Mouse (Mus musculus) limb, embryonic 14.5 days (tissue): ENCODE data around the gene 9430097D07Rik. TPM values are rescaled to one million over a fixed set of nuclear protein-coding genes. Genes with fewer than 3 reads are reported as not detected.
A peak's percentile ranks its signal among the peaks of the same experiment; 100 is the strongest.

ENCODE experiments used
- ATAC-seq: fragments of 200-750 bp; cut with Nextera tagmentation; 2 replicates; pipeline ENCODE4 v1.8.0; 2017; ENCODE audit warnings: low read depth, moderate number of reproducible peaks, moderate TSS enrichment; ENCODE audit not compliant: low FRiP score
- DNase-seq: peaks from one replicate; pipeline ENCODE4 v3.0.0-alpha.2; 2015; ENCODE audit warnings: low spot score
- H3K27ac ChIP-seq: fragments of 300-500 bp; sonication (generic); replicated peaks from 2 replicates; pipeline ENCODE4 v1.5.1; 2014; ENCODE audit warnings: low read depth, mild to moderate bottlenecking, low read length, moderate library complexity, mixed read lengths
- H3K27me3 ChIP-seq: fragments of 300-500 bp; sonication (generic); 2 replicates; pipeline ENCODE4 v1.6.1; 2014; ENCODE audit warnings: low read length, mixed read lengths; ENCODE audit not compliant: control insufficient read depth, insufficient read depth
- H3K36me3 ChIP-seq: fragments of 300-500 bp; sonication (generic); 2 replicates; pipeline ENCODE4 v1.6.1; 2014; ENCODE audit warnings: mild to moderate bottlenecking, low read length, moderate library complexity, mixed read lengths; ENCODE audit not compliant: control insufficient read depth, insufficient read depth
- H3K4me1 ChIP-seq: fragments of 300-500 bp; sonication (generic); 2 replicates; pipeline ENCODE4 v1.6.1; 2014; ENCODE audit warnings: antibody characterized with exemption, low read length, mixed read lengths; ENCODE audit not compliant: control insufficient read depth, insufficient read depth
- H3K4me2 ChIP-seq: fragments of 300-500 bp; sonication (generic); replicated peaks from 2 replicates; pipeline ENCODE4 v1.6.1; 2014; ENCODE audit warnings: low read depth, mild to moderate bottlenecking, low read length, moderate library complexity; ENCODE audit not compliant: severe bottlenecking
- H3K4me3 ChIP-seq: fragments of 300-500 bp; sonication (generic); replicated peaks from 2 replicates; pipeline ENCODE4 v1.5.1; 2014; ENCODE audit warnings: low read length
- H3K9ac ChIP-seq: fragments of 300-500 bp; sonication (generic); 2 replicates; pipeline ENCODE4 v1.6.1; 2014; ENCODE audit warnings: mild to moderate bottlenecking, low read depth, low read length, moderate library complexity; ENCODE audit not compliant: severe bottlenecking
- H3K9me3 ChIP-seq: fragments of 300-500 bp; sonication (generic); 2 replicates; pipeline ENCODE4 v1.6.1; 2016; ENCODE audit warnings: low read length; ENCODE audit not compliant: control insufficient read depth
- POLR2A ChIP-seq: fragments of 200-500 bp; IDR thresholded peaks from 2 replicates; pipeline ENCODE4 v1.8.0; 2012; ENCODE audit warnings: inconsistent platforms, mild to moderate bottlenecking, moderate library complexity, borderline replicate concordance; ENCODE audit not compliant: insufficient read depth, insufficient read length; ENCODE audit errors: extremely low read depth
- whole genome bisulfite sequencing: fragments of 180-500 bp; shearing (Covaris S2); extraction: QIAGEN DNeasy Blood & Tissue Kit; methylation state at CpG from one replicate; pipeline ENCODE4 v1.1.7; 2014; 5-methylcytosine and 5-hydroxymethylcytosine counted together
- polyA plus RNA-seq, 2 experiments: library from polyadenylated mRNA; depleted of rRNA in 1 of 2; stranded (reverse) in 1 of 2; unstranded in 1 of 2; fragments of >200 nt; fragmentation: Nextera tagmentation in 1 of 2; extraction: Ambion mirVana in 1 of 2; gene quantifications; 2 replicates each; pipeline versions ENCODE4 v1.2.1 to v1.2.3; 2012 to 2014

9430097D07Rik gene
- polyA plus RNA-seq, 2 experiments, result 0.09 to 0.17 TPM

DNA sequence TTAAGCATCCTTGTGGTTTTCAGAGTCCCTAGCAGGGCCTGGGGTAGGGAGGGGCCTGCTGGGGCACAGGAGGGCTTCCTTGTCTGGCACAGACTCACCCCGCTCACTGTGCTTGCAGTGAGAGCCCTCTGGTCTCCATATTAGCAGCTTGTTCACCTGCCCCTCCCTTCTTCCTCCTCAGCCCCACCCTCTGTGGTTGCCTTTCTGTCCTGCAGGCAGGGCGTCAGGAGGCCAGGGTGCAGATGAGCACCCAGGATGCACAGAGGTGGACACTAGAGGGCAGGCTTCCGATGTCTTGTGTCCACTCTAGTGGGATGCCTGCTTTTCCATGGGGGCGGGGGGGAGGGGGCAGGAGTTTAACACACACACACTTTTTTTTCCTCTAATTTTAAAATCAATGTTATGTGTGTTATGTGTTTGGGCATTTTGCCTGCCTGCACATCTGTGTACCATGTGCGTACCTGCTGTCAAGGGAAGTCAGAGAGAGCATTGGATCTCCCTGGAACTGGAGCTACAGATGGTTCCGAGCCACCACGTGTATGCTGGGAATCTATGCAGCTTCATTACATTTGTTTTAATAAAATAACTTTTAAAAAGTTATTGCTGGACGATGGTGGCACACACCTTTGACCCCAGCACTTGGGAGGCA is 26.1 kb upstream of the 9430097D07Rik start:
- peaks cover 16% of the 10 kb centered on the region for H3K36me3 ChIP-seq
- H3K9me3 ChIP-seq, result no peaks in the 10 kb centered on the region
- H3K4me1 ChIP-seq, result peaks cover 12% of the 10 kb centered on the region; the same call in 1 of the 2 replicates
- no peak for TF ChIP-seq POLR2A
- ATAC-seq, result peak; percentile 58; the same call in 1 of the 2 replicates
- no peak for DNase-seq
- no peaks in the 10 kb centered on the region for H3K27me3 ChIP-seq
- whole genome bisulfite sequencing, result 24% methylated on average over 8 of the region's 8 CpGs
- no peak overlapping the region for H3K4me3 ChIP-seq
- peak overlapping the region; percentile 50; the same call in 1 of the 2 replicates for H3K27ac ChIP-seq
- peak overlapping the region; percentile 32; the same call in 1 of the 2 replicates for H3K9ac ChIP-seq
- H3K4me2 ChIP-seq, result no peak overlapping the region

- no peak for TF ChIP-seq POLR2A
- no peak within 1 kb of the TSS for H3K4me2 ChIP-seq
- no peak within 1 kb of the TSS for H3K27ac ChIP-seq
- ATAC-seq (no peak), DNase-seq (no peak)
- no peaks in the 10 kb centered on the region for H3K9me3 ChIP-seq
- H3K36me3 ChIP-seq, result peaks cover 25% of the 10 kb centered on the region
- peak within 1 kb of the TSS; percentile 1; the same call in 1 of the 2 replicates for H3K9ac ChIP-seq
- no peak within 1 kb of the TSS for H3K4me3 ChIP-seq
- H3K27me3 ChIP-seq, result no peaks in the 10 kb centered on the region
- 90% methylated on average over 3 of the region's 3 CpGs for WGBS
- peaks cover 11% of the 10 kb centered on the region; the same call in 1 of the 2 replicates for H3K4me1 ChIP-seq
Measured at GRCm38 (mm10) chr2:32599409-32599808, 23.9 kb upstream of the 9430097D07Rik start, which contains the start of gene St6galnac6. St6galnac6 (plus strand) TSS chr2:32599709.

DNA sequence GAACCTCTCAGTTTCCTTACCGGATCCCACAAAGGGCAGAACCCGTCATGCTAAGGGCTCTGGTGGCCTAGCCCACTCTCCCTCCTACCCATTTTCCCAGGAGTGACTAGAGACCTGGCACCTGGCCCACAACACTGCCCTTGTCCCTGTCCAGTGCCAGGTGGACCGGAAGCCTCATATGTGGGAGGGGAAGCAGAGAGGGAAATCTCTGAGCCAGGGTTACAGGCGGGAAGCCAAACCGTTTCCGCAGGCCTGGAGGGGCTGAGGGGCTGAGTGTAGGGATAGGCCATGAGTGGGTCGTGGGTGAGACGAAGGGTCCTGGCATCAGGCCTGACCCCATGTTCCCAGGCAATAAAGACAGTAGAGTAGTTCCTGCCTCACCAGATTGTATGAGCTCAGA is 23.0 kb upstream of the 9430097D07Rik start:
- Histone ChIP-seq H3K36me3 (peaks cover 32% of the 10 kb centered on the region), H3K4me1 (peaks cover 11% of the 10 kb centered on the region; the same call in 1 of the 2 replicates), H3K4me2 (no peak overlapping the region), H3K4me3 (no peak overlapping the region), H3K27me3 (no peaks in the 10 kb centered on the region), H3K9me3 (no peaks in the 10 kb centered on the region), H3K9ac (no peak overlapping the region), H3K27ac (no peak overlapping the region)
- DNase-seq, result no peak
- no peak for ATAC-seq
- no peak for TF ChIP-seq POLR2A
- 83% methylated on average over 8 of the region's 8 CpGs for WGBS

- Histone ChIP-seq H3K4me3 (no peak overlapping the region), H3K36me3 (peaks cover 33% of the 10 kb centered on the region), H3K9me3 (no peaks in the 10 kb centered on the region), H3K27ac (no peak overlapping the region), H3K4me1 (peaks cover 11% of the 10 kb centered on the region; the same call in 1 of the 2 replicates), H3K4me2 (no peak overlapping the region), H3K27me3 (no peaks in the 10 kb centered on the region), H3K9ac (no peak overlapping the region)
- 93% methylated on average over 5 of the region's 5 CpGs for WGBS
- ATAC-seq, result no peak
- no peak for TF ChIP-seq POLR2A
- no peak for DNase-seq
Measured at GRCm38 (mm10) chr2:32597699-32598098, 22.2 kb upstream of the 9430097D07Rik start.

- Histone ChIP-seq H3K9me3 (no peaks in the 10 kb centered on the region), H3K9ac (no peak overlapping the region), H3K4me1 (peaks cover 11% of the 10 kb centered on the region; the same call in 1 of the 2 replicates), H3K27ac (no peak overlapping the region), H3K36me3 (peaks cover 35% of the 10 kb centered on the region), H3K27me3 (no peaks in the 10 kb centered on the region), H3K4me3 (no peak overlapping the region), H3K4me2 (no peak overlapping the region)
- no peak for DNase-seq
- WGBS, result 85% methylated on average over 5 of the region's 5 CpGs
- ATAC-seq, result no peak
- TF ChIP-seq POLR2A, result no peak
Measured at GRCm38 (mm10) chr2:32597248-32597647, 21.8 kb upstream of the 9430097D07Rik start.
